Mouse (Mus musculus): ENCODE results near the gene Psmb8.

- TF ChIP-seq CTCF (IDR thresholded peaks at IDR 0.05; ENCODE audit: extremely low read depth, insufficient read depth, insufficient read length, insufficient replicate concordance) (no peak), POLR2A (IDR thresholded peaks at IDR 0.05; ENCODE audit: low read depth, low read length) (no peak)
Observed at GRCm38 (mm10) chr17:34240366-34240765, 42.8 kb downstream of the Psmb8 start.
